Mouse (Mus musculus) c-Kit-positive CD71-positive TER-119-negative erythroid progenitor cells, embryonic 14.5 days (primary cell): ENCODE data around the gene Fndc3a.

Experiments used
- DNase-seq: peaks from one replicate; pipeline ENCODE4 v3.0.0-alpha.2; 2013; ENCODE audit warnings: low read depth

The Fndc3a gene

GRCm38 (mm10) chr14:72671911-72672310 is 37.9 kb downstream of the Fndc3a start:
- DNase-seq: no peak

GRCm38 (mm10) chr14:72670987-72671386 is 38.8 kb downstream of the Fndc3a start:
- DNase-seq: no peak

DNA sequence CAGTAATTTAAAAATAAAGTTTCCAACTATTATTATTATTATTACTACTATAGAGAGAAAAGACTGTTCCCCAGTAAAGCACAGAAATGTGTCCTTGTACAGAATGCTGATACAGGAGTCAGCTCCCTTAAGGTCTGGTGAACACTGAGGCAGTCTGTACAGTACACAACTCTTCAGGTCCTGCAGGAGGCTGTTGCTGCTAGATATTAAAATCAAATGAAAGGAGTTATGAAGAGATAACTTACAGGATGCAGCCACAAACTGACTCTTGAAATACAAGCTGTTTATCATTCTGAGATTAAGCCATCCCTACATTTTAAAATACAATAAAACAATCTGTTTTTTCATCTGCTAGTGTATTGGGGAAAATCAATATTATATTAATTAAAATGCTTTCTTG is 60.5 kb downstream of the Fndc3a start:
- DNase-seq: no peak

DNA sequence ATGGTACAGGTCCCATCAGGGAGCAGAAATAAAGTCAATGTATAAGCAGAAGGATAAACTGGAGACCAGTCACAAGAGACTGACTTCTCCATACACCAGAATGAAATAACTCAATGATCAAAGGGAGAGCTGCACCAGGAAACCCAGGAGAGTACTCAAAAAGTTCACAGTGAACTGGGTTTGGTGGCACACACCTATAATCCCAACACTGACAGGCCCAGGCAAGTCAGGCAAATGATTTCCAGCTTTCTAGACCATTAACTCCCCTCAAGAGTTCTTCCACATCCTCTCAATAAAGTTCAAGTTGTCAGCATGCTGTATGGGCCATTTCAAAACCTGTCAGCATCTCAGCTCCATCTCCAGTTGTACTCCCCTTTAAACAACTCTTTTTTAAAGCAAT is 64.3 kb downstream of the Fndc3a start:
- DNase-seq: no peak

- DNase-seq: no peak
Measured at GRCm38 (mm10) chr14:72644620-72645019, 65.2 kb downstream of the Fndc3a start.

GRCm38 (mm10) chr14:72638507-72638906 is 71.3 kb downstream of the Fndc3a start:
- DNase-seq: no peak

DNA sequence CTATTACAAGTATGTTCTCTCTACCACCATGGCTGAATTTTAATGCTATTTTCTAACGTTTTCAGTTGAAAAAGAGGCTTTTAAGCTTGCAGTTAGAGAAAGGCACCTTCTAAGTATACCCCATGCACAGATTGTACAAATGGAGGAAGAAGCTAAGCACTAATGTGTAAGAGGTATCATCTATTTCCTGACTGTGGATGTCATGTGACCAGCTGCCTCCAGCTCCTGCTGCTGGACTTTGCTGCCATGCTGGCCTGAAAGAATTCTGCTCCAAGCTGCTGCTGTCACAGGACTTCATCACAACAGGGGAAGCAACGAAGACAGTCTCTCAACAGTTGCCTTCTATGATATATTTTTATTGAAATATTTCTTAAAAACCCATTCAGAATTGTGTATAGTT is 76.2 kb downstream of the Fndc3a start:
- DNase-seq: no peak

GRCm38 (mm10) chr14:72625411-72625810 is 84.4 kb downstream of the Fndc3a start:
- no peak for DNase-seq

- no peak for DNase-seq
Measured at GRCm38 (mm10) chr14:72604077-72604476, 105.7 kb downstream of the Fndc3a start.

DNA sequence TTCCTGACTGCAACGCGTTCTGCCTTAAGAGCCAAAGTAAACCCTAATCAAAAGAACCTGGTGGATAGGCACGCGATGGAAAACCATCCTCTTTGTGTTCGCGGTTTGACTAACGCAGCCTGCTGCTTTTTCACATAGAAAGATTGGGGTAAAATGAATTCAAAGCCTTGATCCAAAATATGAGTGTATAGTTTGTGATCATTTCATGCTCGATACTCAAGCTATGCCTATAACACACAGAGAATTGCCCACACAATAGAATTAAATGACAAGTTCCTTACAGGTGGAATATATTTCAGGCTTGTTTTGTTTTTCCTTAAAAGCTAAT is 106.6 kb downstream of the Fndc3a start:
- DNase-seq: no peak

GRCm38 (mm10) chr14:72602521-72603193 is 107.1 kb downstream of the Fndc3a start:
- peak; percentile 86 for DNase-seq

DNA sequence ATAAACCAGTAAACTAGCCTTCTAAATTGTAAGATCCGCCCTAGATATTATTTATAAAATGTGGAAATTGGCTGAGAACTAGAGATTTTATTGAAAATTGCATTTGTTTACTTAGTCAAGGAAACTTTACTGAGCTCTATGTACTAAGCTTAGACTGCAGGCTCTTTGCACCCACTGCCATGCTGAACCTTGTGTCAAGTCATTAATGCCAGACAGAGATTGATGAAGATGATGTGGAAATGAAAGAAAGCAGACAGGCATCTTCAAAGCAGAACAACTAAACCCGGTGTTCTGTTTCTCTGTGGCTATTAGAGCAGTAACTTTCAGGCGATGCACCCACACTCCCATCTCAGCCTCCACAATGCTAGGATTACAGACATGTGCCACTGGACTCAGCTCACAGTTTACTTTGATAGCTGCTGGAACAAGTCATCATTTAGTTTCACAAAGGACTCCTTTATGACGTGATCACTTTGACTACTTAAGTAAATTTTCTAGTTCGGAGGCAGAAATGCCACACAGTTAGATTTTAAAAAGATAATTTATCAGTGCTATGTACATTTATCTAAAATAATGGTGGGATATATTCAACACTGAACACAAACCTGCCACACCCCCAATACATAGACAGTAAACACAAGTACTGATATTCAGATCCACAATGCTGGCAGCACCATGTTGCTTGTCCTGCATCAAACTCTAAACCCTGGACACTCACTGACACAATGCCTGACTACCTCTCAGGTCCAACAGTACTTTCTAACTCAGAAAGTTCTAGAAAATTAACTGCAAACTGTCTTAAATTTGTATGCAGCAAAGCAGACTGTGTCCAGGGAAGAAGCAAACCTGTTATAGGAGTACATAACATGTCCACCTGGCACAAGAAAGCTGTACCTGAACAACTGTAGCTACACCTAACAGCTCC is 108.2 kb downstream of the Fndc3a start:
- no peak for DNase-seq

- no peak for DNase-seq
Measured at GRCm38 (mm10) chr14:72600375-72600774, 109.4 kb downstream of the Fndc3a start.

GRCm38 (mm10) chr14:72598976-72599740 is 110.6 kb downstream of the Fndc3a start:
- DNase-seq: no peak

DNA sequence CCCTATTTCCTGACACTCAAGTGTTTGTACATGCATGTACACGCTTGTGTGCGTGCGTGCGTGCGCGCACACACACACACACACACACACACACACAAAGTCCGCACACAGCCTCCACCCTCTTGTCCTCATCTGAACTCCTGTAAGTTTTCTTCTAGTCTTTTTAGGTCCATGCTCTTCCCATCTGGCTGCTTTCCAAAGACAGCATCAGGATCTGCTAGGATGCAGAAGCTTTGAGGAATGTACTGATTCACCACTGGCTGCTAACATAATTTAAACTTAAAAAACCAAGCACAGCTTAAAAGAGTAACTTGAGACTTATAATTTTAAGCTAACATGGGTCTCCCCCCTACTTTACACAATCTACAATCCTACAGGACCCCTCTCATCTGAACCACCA is 115.6 kb downstream of the Fndc3a start:
- DNase-seq: no peak

GRCm38 (mm10) chr14:72589415-72589814 is 120.4 kb downstream of the Fndc3a start:
- DNase-seq: no peak

DNA sequence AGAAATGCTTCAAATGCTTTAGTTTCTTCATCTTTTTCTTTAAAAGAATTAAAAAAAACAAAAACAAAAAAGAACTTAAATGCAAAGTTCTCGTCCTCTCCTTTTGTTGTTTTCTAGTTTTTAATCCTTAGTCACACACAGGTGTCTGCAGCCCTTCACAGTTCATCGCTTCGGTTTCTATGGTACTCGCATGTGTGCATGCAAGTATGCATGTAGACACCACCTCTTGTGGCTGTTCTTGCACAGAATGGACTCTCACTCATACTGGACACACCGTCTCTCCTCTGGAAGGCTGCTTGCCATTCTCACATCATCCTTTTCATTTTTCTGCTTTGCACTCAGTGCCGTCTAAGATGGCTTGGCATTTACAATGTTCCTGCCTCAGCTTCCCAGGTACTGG is 126.8 kb downstream of the Fndc3a start:
- DNase-seq: no peak

GRCm38 (mm10) chr14:72580991-72581390 is 128.8 kb downstream of the Fndc3a start:
- no peak for DNase-seq

DNA sequence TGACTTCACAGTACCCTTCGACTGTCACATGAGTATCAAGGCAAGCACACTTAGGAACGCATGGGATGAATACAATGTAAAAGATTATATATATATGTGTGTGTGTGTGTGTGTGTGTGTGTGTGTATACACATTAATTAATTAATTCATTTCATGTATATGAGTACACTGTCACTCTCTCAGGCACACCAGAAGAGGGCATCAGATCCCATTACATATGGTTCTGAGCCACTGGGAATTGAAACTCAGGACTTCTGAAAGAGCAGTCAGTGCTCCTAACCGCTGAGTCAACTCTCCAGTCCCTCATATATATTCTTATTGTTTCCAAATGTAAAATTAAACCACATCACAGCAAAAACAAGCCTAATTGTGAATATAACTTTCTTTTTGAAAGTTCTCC is 133.5 kb downstream of the Fndc3a start:
- DNase-seq: no peak

DNA sequence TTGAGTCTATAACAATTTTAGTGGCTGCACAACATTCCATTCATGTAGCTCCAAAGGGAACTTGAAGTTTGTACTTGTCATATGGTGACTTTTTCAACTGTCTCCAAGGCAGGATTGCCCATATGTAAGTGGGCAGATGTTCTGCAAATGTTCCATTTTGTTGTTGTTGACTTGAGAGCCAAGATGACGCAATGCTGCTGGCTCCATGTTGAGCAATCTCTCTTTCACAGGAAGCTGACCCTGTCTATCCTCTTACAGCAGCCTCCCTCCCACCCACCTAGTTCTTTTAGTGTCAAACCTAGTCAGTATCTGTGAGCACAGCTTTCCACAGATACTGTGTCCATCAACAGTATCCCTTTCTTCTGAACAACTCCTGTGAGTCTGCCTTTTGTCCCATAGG is 145.9 kb downstream of the Fndc3a start:
- DNase-seq: no peak

DNA sequence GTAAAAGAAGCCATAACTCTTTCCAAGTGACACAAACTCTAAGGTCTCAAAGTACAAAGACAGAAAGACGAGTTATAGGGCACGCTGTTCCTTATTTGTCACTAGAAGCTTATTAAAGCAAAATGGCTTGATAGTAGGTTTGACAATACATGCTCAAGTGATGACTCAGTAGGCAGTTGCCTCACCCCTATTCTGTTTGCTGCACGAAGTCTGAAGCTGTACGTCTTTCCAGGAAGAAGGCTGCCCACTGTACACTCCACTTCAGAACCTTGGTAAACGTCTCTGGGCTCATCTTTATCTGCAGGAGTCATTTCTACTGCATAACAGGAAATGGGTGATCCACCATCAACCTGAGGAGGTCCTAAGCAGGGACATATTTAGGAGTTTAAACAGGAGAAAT is 151.0 kb downstream of the Fndc3a start:
- no peak for DNase-seq

DNA sequence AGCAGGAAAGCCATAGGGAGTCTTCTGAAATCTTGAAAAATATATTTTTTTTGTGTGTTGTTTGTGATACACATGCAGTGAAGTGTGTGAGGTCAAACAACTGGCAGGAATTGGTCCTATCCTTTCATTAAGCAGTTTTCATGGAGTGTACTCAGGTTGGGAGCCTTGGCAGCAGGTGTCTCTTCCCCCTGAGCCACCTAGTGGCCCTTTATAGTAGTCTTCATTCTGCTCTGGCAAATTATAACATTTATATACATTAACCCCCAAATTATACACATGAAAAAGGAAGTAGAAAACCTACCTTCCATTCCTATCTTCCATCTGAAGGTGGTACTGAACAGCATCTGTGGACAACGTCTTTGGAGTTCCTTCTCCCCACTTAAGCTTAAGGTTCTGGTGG is 154.0 kb downstream of the Fndc3a start:
- DNase-seq: no peak
